16 mouse cellular contexts compared by ENCODE assay signal in genomic region chr14:31572561-31573175, GRCm38 (mm10). TPM values are rescaled to one million over a fixed set of nuclear protein-coding genes. Genes with fewer than 3 reads are reported as not detected.
A peak's percentile ranks its signal among the peaks of the same experiment; 100 is the strongest.
DNase-seq lines count a peak whose midpoint lies in the region; ATAC-seq and TF ChIP-seq lines count a peak whose summit lies in the region.
"Had no signal": no experiment of that assay in that cellular context is flagged by ENCODE, and none has a peak within 500 bp of the region (broad histone marks: within the 10 kb centered on the region; RNA-seq: fewer than 3 reads in every experiment).

No protein-coding gene starts in this region.

- intact Hi-C loops in left cerebral cortex, postnatal 10 days (cut with DNase I): no loop called here

- ATAC-seq in CD4-positive, CD25-positive, alpha-beta regulatory T cell, adult 4 months: no peak
- ATAC-seq: midbrain, embryonic 16.5 days had no signal

- no peaks in the 10 kb centered on the region for H3K36me3 ChIP-seq in kidney, adult 2 months (ENCODE audit: control insufficient read depth, insufficient read depth, low read length)
- H3K36me3 ChIP-seq: limb, embryonic 15.5 days; neural tube, embryonic 13.5 days had no signal

- WGBS in kidney, adult 2 months: 72% methylated on average over 9 of the region's 9 CpGs

- H3K4me1 ChIP-seq in kidney, adult 2 months (ENCODE audit: control insufficient read depth, insufficient read depth, low read length): no peaks in the 10 kb centered on the region

- H3K27me3 ChIP-seq in kidney, adult 2 months (replicated peaks; ENCODE audit: control insufficient read depth, insufficient read depth, low read length): no peaks in the 10 kb centered on the region
- H3K27me3 ChIP-seq: limb, embryonic 15.5 days; neural tube, embryonic 13.5 days had no signal

- TF ChIP-seq CTCF in kidney, adult 2 months (conservative IDR thresholded peaks at IDR 0.05; ENCODE audit: insufficient read depth, insufficient read length, low read depth, low read length): no peak

- no peak for TF ChIP-seq POLR2A in kidney, adult 2 months (IDR thresholded peaks at IDR 0.05; ENCODE audit: low read depth, low read length)

- no peak overlapping the region for H3K27ac ChIP-seq in kidney, adult 2 months (ENCODE audit: insufficient read depth, low read depth, low read length)
- H3K27ac ChIP-seq: limb, embryonic 15.5 days; neural tube, embryonic 13.5 days; stomach, postnatal 0 days had no signal

- H3K4me3 ChIP-seq in kidney, adult 2 months (ENCODE audit: insufficient read depth, low read depth, low read length): no peak overlapping the region
- H3K4me3 ChIP-seq: erythroblast, embryonic 14.5 days; limb, embryonic 15.5 days; neural tube, embryonic 13.5 days had no signal

- peak; percentile 44 for DNase-seq in 416B (ENCODE audit: low read depth)
- peak; percentile 14 for DNase-seq in cerebellum, adult 11-12 months
- DNase-seq in layer of hippocampus, adult 11-12 months (ENCODE audit: low spot score): peak; percentile 61
- DNase-seq in left cerebral cortex, postnatal 10 days (ENCODE audit: extremely low spot score in 1 of 2, low spot score in 2 of 2): peak; percentile 45 to 63
- no peak for DNase-seq in kidney, adult 2 months
- DNase-seq in urinary bladder, postnatal 4 days (ENCODE audit: low spot score in 2 of 2): no peak
- DNase-seq in kidney, postnatal 25 days: no peak
- DNase-seq: adrenal gland, postnatal 10 days; kidney, postnatal 10 days; lung, postnatal 14 days had no signal

RNA-seq across cellular contexts. Expression of gene Colq, which starts 18.5 kb away (rescaled TPM):
- total RNA-seq in left cerebral cortex, postnatal 10 days (2021): 1 to 10 TPM; 2.0 to 3.3 TPM
- polyA plus RNA-seq in CD4-positive, CD25-positive, alpha-beta regulatory T cell, adult 4 months (2017; shearing (Covaris generic)): 1 to 10 TPM; 5.6 to 8.5 TPM
- polyA plus RNA-seq in kidney, adult 2 months (2012; rRNA removed): 0.27 and 1.2 TPM in 2 replicates
- polyA plus RNA-seq: erythroblast, embryonic 14.5 days; midbrain, embryonic 16.5 days had no signal

Comparison
In these comparisons a context has a peak if more than half of its experiments do, and no peak if none do; other contexts are left out.
1. DNase-seq: peak in 416B (single experiment), cerebellum, adult 11-12 months (single experiment), layer of hippocampus, adult 11-12 months (single experiment) and left cerebral cortex, postnatal 10 days (2 of 2); none in kidney, adult 2 months (single experiment), urinary bladder, postnatal 4 days (0 of 2) and kidney, postnatal 25 days (0 of 2).